Mouse (Mus musculus) ES-Bruce4 (cell line): Measurements from ENCODE around the gene Antxr2. TPM values are rescaled to one million over a fixed set of nuclear protein-coding genes. Genes with fewer than 3 reads are reported as not detected.

Source experiments
- H3K27ac ChIP-seq: 2 replicates; pipeline ENCODE4 v1.5.1; 2012; ENCODE audit warnings: low read length, inconsistent platforms; ENCODE audit not compliant: insufficient read depth
- H3K27me3 ChIP-seq: 2 replicates; pipeline ENCODE4 v1.6.1; 2012; ENCODE audit warnings: mild to moderate bottlenecking, low read length, inconsistent platforms; ENCODE audit not compliant: control insufficient read depth, poor library complexity, insufficient read depth, severe bottlenecking
- H3K36me3 ChIP-seq: 2 replicates; pipeline ENCODE4 v1.6.1; 2012; ENCODE audit warnings: inconsistent platforms, mild to moderate bottlenecking, low read length, moderate library complexity; ENCODE audit not compliant: control insufficient read depth, poor library complexity, insufficient read depth, severe bottlenecking
- H3K4me1 ChIP-seq: one replicate; pipeline ENCODE4 v1.8.1; 2011; ENCODE audit warnings: low read length; ENCODE audit not compliant: control insufficient read depth, insufficient read depth
- H3K4me3 ChIP-seq: 2 replicates; pipeline ENCODE4 v1.5.1; 2011; ENCODE audit warnings: low read depth, mild to moderate bottlenecking, low read length
- H3K9ac ChIP-seq: 2 replicates; pipeline ENCODE4 v1.6.1; 2012; ENCODE audit warnings: low read depth, mild to moderate bottlenecking, inconsistent platforms; ENCODE audit not compliant: poor library complexity, severe bottlenecking
- H3K9me3 ChIP-seq: replicated peaks from 2 replicates; pipeline ENCODE4 v1.6.1; 2012; ENCODE audit warnings: mild to moderate bottlenecking, low read length, inconsistent platforms; ENCODE audit not compliant: control insufficient read depth, poor library complexity, insufficient read depth, severe bottlenecking
- CTCF ChIP-seq: IDR thresholded peaks from one replicate; pipeline ENCODE4 v1.8.1; 2011; ENCODE audit warnings: low read depth, low read length
- EP300 ChIP-seq: IDR thresholded peaks from 2 replicates; pipeline ENCODE4 v1.6.1; 2011; ENCODE audit warnings: low read depth, low read length; ENCODE audit not compliant: insufficient read depth
- POLR2A ChIP-seq: IDR thresholded peaks from one replicate; pipeline ENCODE4 v1.8.1; 2011; ENCODE audit warnings: low read length; ENCODE audit not compliant: insufficient read depth
- polyA plus RNA-seq: library from polyadenylated mRNA; stranded (reverse); fragments of >200 nt; gene quantifications from 2 replicates; pipeline ENCODE4 v1.2.4, GENCODE M21; 2011; ENCODE audit warnings: low read depth; ENCODE audit not compliant: missing spikeins, insufficient read depth, insufficient read length

Antxr2 gene
- polyA plus RNA-seq, 1 experiment = 1.3 TPM

DNA sequence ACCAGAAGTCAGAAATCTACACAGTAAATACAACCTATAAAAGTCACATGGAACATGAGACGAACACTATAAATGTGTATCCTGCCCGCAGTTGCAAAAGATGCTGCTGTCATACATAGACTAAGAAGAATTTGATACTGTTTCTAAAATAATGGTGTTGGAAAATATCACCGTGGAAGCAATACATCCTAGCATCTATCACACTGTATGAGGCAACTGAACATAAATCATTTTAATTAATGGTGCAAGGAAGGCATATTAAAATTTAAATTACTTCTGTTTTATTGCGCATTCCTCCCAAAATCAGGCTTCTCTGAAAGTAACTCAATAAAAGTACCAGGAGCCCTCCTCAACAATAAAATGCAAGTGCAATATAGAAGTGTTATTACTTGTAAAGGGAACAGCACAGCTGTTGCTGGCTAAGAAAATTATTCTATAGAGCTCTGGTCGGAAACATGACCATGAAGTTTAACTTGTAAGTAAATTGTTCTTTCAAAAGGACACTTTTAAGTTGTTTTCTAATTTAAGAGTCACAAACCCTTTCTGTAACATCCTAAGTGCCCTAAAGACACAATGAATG is 76.6 kb downstream of the Antxr2 start:
- H3K9ac ChIP-seq = no peak overlapping the region
- no peak overlapping the region for H3K27ac ChIP-seq
- TF ChIP-seq CTCF = no peak
- TF ChIP-seq POLR2A = no peak
- TF ChIP-seq EP300 = no peak
- H3K9me3 ChIP-seq = no peaks in the 10 kb centered on the region
- H3K4me1 ChIP-seq = no peaks in the 10 kb centered on the region
- no peak overlapping the region for H3K4me3 ChIP-seq
- H3K36me3 ChIP-seq = no peaks in the 10 kb centered on the region
- H3K27me3 ChIP-seq = no peaks in the 10 kb centered on the region

DNA sequence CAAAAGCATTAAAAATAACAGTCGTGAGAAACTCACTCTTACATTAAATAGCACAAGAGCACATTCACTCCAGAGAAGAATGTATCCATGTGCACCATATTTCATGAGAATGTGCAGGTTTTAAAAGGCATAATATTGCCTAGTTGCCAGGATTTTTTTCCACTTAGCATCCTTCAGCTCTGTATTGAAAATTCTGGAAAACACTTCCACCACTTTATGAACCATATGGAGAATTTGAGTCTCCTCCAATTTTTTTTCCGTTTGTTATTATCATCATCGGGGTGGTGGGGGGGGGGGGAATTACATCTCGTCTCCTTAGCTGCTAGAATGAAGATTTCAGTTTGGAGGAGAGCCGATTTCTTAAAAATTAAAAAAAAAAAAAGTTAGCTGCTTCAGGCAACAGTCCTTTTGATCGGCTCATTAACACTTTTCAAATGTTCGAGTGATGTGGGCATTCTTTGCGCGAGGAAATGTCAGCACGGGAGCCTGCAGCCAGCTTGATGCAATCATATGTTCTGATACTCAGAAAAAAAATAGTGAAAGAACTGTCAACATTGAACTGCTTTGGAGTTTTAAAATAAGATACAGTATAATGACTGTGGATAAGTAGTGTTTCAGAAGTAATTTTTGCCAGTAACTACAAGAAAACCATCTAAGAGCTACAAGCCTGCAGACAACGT is 77.5 kb downstream of the Antxr2 start:
- TF ChIP-seq POLR2A (no peak), CTCF (no peak), EP300 (no peak)
- Histone ChIP-seq H3K9me3 (no peaks in the 10 kb centered on the region), H3K4me1 (no peaks in the 10 kb centered on the region), H3K9ac (no peak overlapping the region), H3K27ac (no peak overlapping the region), H3K27me3 (no peaks in the 10 kb centered on the region), H3K36me3 (no peaks in the 10 kb centered on the region), H3K4me3 (no peak overlapping the region)

DNA sequence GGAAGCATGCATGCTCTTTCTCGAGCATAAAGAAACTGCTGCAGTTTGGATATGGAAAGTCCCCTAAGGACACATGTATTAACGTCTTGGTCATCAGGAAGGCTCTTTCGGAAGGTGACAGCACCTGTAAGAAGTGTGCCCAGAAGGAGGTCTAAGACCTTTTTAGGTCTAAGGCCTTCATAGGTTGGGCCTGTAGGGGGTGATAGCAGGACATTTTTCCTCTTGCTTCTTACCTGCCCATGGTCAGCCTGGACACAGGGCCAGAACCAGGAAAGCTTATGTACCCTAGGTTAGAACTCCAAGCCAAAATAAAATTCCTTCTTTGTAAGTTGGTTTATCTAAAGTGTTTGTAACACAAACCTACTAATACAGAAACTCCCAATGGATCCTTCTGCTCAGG is 83.6 kb downstream of the Antxr2 start:
- no peak overlapping the region for H3K9ac ChIP-seq
- no peaks in the 10 kb centered on the region for H3K9me3 ChIP-seq
- H3K27ac ChIP-seq = no peak overlapping the region
- H3K4me1 ChIP-seq = no peaks in the 10 kb centered on the region
- H3K36me3 ChIP-seq = no peaks in the 10 kb centered on the region
- TF ChIP-seq EP300 = no peak
- no peak for TF ChIP-seq CTCF
- no peak for TF ChIP-seq POLR2A
- no peak overlapping the region for H3K4me3 ChIP-seq
- no peaks in the 10 kb centered on the region for H3K27me3 ChIP-seq

DNA sequence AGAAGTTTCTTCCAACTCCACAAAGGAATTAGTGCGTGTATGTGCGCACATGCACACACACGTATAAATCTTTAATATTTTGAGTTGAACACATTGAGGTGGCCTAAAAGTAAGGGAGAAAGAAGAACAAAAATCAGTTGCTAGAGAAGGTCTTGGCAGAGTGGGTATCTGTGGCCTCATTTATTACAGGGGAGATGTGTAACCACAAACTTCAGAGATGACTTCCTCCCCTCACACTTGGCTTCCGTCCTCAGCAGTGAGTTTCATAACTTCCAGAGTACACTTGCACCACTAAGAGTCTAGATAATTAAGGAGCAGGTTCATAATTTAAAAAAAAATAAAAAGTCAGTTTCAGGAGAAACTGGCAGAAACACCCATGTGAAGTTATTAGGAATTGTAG is 84.6 kb downstream of the Antxr2 start:
- Histone ChIP-seq H3K36me3 (no peaks in the 10 kb centered on the region), H3K9ac (no peak overlapping the region), H3K4me1 (no peaks in the 10 kb centered on the region), H3K4me3 (no peak overlapping the region), H3K9me3 (no peaks in the 10 kb centered on the region), H3K27ac (no peak overlapping the region), H3K27me3 (no peaks in the 10 kb centered on the region)
- TF ChIP-seq EP300 (no peak), CTCF (no peak), POLR2A (no peak)

DNA sequence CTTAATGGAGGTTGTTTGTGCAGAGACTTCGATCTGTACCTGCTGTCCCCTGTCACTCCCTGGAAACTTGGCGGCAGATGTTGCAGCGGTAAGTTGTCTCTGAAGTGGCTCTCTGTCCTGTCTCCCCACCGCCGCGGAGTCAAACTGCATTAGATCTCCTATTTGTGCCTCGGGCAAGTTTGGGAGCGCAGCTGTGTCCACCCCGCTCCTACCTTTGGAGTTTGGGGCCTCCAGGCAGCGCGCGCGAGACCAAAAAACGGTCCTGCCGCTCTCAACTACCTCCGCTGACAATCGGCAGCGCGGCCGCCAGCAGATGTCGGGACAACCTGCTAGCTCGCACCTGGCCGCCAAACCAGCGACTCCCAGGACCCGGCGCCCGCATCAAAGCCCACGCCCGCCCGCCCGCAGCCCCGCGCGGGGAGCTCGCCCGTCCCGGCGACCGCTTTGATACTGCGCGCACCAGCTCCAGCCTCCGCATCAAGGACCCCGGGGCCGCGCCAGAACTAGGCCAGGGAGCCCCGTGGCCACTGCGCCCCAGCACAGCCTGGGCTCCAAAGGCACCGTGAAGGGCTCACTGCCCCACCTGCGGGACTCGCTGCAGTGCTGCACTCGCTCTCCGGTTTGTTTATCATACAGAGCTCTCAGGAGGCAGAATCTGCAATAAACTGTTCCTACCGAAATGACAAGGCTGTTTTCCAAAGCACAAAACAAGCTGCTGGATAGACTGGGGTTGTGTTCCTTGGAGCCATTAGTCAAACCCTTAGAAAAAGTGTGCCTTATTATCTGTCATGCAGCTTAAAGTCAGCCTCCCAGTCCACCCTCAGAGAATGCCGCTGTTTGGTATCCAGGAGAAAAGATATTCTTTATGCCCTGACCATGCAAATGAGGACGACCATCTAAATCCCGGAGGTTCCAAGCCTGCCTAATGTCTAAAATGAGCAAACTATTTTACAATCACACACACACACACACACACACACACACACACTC is 95.4 kb downstream of the Antxr2 start:
- Histone ChIP-seq H3K27me3 (peaks cover 4% of the 10 kb centered on the region; the same call in 1 of the 2 replicates), H3K9ac (peak overlapping the region; percentile 42), H3K9me3 (no peaks in the 10 kb centered on the region), H3K27ac (no peak overlapping the region), H3K4me3 (peak overlapping the region; percentile 81), H3K36me3 (no peaks in the 10 kb centered on the region), H3K4me1 (no peaks in the 10 kb centered on the region)
- no peak for TF ChIP-seq EP300

DNA sequence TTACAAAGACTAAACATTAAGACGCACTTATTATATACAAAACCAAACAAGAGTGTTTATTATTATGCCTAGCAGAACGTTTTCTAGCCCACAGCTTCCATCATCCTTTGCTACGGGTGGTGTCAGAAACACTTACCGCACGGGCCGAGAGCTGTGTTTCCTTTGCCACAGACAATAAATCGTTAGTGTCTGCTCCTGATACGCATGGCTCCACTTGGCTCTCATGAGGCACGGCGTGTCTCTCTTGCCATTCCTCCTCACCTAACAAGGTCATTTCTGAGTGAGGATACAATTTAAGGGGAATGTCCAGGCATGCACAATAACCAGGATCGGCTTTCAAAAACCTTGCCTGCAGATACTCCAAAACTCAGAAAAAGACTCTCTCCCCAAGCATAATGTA is 113.2 kb downstream of the Antxr2 start:
- H3K4me3 ChIP-seq = no peak overlapping the region
- H3K9me3 ChIP-seq = no peaks in the 10 kb centered on the region
- H3K27me3 ChIP-seq = no peaks in the 10 kb centered on the region
- TF ChIP-seq POLR2A (no peak), CTCF (no peak), EP300 (no peak)
- H3K36me3 ChIP-seq = no peaks in the 10 kb centered on the region
- no peak overlapping the region for H3K9ac ChIP-seq
- H3K4me1 ChIP-seq = no peaks in the 10 kb centered on the region
- no peak overlapping the region for H3K27ac ChIP-seq
